Comparison of ENCODE assay signal across 8 mouse cellular contexts in genomic region chr5:121215380-121216125, GRCm38 (mm10). TPM values are rescaled to one million over a fixed set of nuclear protein-coding genes. Genes with fewer than 3 reads are reported as not detected.
A peak's percentile ranks its signal among the peaks of the same experiment; 100 is the strongest.
DNase-seq lines count a peak whose midpoint lies in the region; ATAC-seq and TF ChIP-seq lines count a peak whose summit lies in the region.

No protein-coding gene starts in this region.

- H3K27ac ChIP-seq in lung, postnatal 0 days (ENCODE audit: low read length) = no peak overlapping the region

- no peak overlapping the region for H3K9ac ChIP-seq in lung, postnatal 0 days (replicated peaks; ENCODE audit: low read depth)

- no peak overlapping the region for H3K4me2 ChIP-seq in lung, postnatal 0 days (replicated peaks; ENCODE audit: low read depth, low read length)

- H3K36me3 ChIP-seq in E14TG2a.4 (ENCODE audit: insufficient read depth, low read length) = peaks cover 22% of the 10 kb centered on the region
- peaks cover 4% of the 10 kb centered on the region; the same call in 1 of the 2 replicates for H3K36me3 ChIP-seq in lung, postnatal 0 days (ENCODE audit: insufficient read depth, low read length)

- H3K4me3 ChIP-seq in E14TG2a.4 (replicated peaks; ENCODE audit: low read length) = no peak overlapping the region
- H3K4me3 ChIP-seq in lung, postnatal 0 days (ENCODE audit: low read depth, low read length) = no peak overlapping the region

- DNase-seq in adrenal gland, adult (ENCODE audit: inconsistent age in 2 of 2, low spot score in 1 of 2) = peak; percentile 59 to 89
- no peak for DNase-seq in adrenal gland, adult 8-10 months
- DNase-seq in c-Kit-positive CD71-positive TER-119-positive erythroid progenitor cells, embryonic 14.5 days (ENCODE audit: low spot score) = peak; percentile 80
- peak; percentile 67 to 87 for DNase-seq in frontal cortex, postnatal 36 days (ENCODE audit: low spot score in 2 of 2)
- peak; percentile 68 for DNase-seq in layer of hippocampus, adult 9-10 months (ENCODE audit: low spot score)
- peak; percentile 78 for DNase-seq in lung, postnatal 0 days (ENCODE audit: low spot score)
- DNase-seq in right cerebral cortex, postnatal 36 days (ENCODE audit: low spot score in 2 of 2) = peak; percentile 62 to 70

- no peaks in the 10 kb centered on the region; the same call in 1 of the 2 replicates for H3K9me3 ChIP-seq in E14TG2a.4 (ENCODE audit: low read length)
- H3K9me3 ChIP-seq in lung, postnatal 0 days (ENCODE audit: low read length) = no peaks in the 10 kb centered on the region

- peak; percentile 95 for TF ChIP-seq CTCF in E14TG2a.4 (conservative IDR thresholded peaks at IDR 0.05; ENCODE audit: low read length)
- TF ChIP-seq CTCF in lung, postnatal 0 days (IDR thresholded peaks at IDR 0.05) = peak; percentile 96

- H3K27me3 ChIP-seq in E14TG2a.4 (ENCODE audit: insufficient read depth, low read length) = no peaks in the 10 kb centered on the region
- H3K27me3 ChIP-seq in lung, postnatal 0 days (replicated peaks; ENCODE audit: insufficient read depth, low read length) = no peaks in the 10 kb centered on the region

- no peak for ATAC-seq in lung, postnatal 0 days

- whole genome bisulfite sequencing in lung, postnatal 0 days = 47% methylated on average over 13 of the region's 13 CpGs

- peaks cover 13% of the 10 kb centered on the region for H3K4me1 ChIP-seq in E14TG2a.4 (replicated peaks; ENCODE audit: low read depth, low read length)
- H3K4me1 ChIP-seq in lung, postnatal 0 days (ENCODE audit: insufficient read depth, low read depth, low read length) = no peaks in the 10 kb centered on the region

- TF ChIP-seq EP300 in lung, postnatal 0 days (IDR thresholded peaks at IDR 0.05) = no peak

RNA-seq across cellular contexts. Expression of gene Hectd4, which starts 4.5 kb away (rescaled TPM):
- 10 to 100 TPM; 22.7 to 39.2 (median 29.1) TPM for total RNA-seq in adrenal gland, adult 8-10 months (2022)
- polyA plus RNA-seq in lung, postnatal 0 days (2015; fragmentation: Nextera tagmentation; extraction: Ambion mirVana) = 2.5 and 2.8 TPM in 2 replicates

RNA-seq across cellular contexts. Expression of gene Rpl6, which starts 11.3 kb away (rescaled TPM):
- total RNA-seq in adrenal gland, adult 8-10 months (2022) = 1,000 to 10,000 TPM in 2 of 4 experiments, 100 to 1,000 TPM in 2; 908 to 1,162 (median 1,035) TPM
- 373 and 397 TPM in 2 replicates for polyA plus RNA-seq in lung, postnatal 0 days (2015; fragmentation: Nextera tagmentation; extraction: Ambion mirVana)

RNA-seq across cellular contexts. Expression of gene Ptpn11, which starts 24.4 kb away (rescaled TPM):
- 100 to 1,000 TPM; 101 to 141 (median 124) TPM for total RNA-seq in adrenal gland, adult 8-10 months (2022)
- polyA plus RNA-seq in lung, postnatal 0 days (2015; fragmentation: Nextera tagmentation; extraction: Ambion mirVana) = 19.7 and 20.0 TPM in 2 replicates
